In genomic region chr6:148986003-148986402, GRCm38 (mm10) we compare ENCODE assay signal across 28 mouse cellular contexts. TPM values are rescaled to one million over a fixed set of nuclear protein-coding genes. Genes with fewer than 3 reads are reported as not detected.
DNase-seq lines count a peak whose midpoint lies in the region; ATAC-seq lines count a peak whose summit lies in the region.
"Had no signal": no experiment of that assay in that cellular context is flagged by ENCODE, and none has a peak within 500 bp of the region (broad histone marks: within the 10 kb centered on the region; RNA-seq: fewer than 3 reads in every experiment).

No protein-coding gene starts in this region.

- no peak overlapping the region for H3K27ac ChIP-seq in hindbrain, embryonic 13.5 days
- no peak overlapping the region for H3K27ac ChIP-seq in kidney, embryonic 14.5 days (ENCODE audit: low read depth, low read length)
- H3K27ac ChIP-seq in hindbrain, embryonic 14.5 days: no peak overlapping the region
- H3K27ac ChIP-seq: embryonic facial prominence, embryonic 12.5 days; forebrain, embryonic 12.5 days; heart, adult 2 months; heart, embryonic 13.5 days; hindbrain, embryonic 15.5 days; liver, embryonic 15.5 days; midbrain, embryonic 13.5 days; neural tube, embryonic 12.5 days had no signal

- H3K36me3 ChIP-seq in hindbrain, embryonic 13.5 days: peaks cover 6% of the 10 kb centered on the region
- H3K36me3 ChIP-seq in kidney, embryonic 14.5 days (ENCODE audit: control insufficient read depth, insufficient read depth, low read length): no peaks in the 10 kb centered on the region
- peaks cover 6% of the 10 kb centered on the region; the same call in 1 of the 2 replicates for H3K36me3 ChIP-seq in hindbrain, embryonic 14.5 days (replicated peaks; ENCODE audit: control insufficient read depth, insufficient read depth)
- H3K36me3 ChIP-seq: embryonic facial prominence, embryonic 12.5 days; forebrain, embryonic 12.5 days; G1E; liver, embryonic 15.5 days had no signal

- H3K27me3 ChIP-seq in hindbrain, embryonic 13.5 days: no peaks in the 10 kb centered on the region
- H3K27me3 ChIP-seq in kidney, embryonic 14.5 days (ENCODE audit: control insufficient read depth, insufficient read depth, low read length): no peaks in the 10 kb centered on the region
- no peaks in the 10 kb centered on the region for H3K27me3 ChIP-seq in hindbrain, embryonic 14.5 days (ENCODE audit: control insufficient read depth, insufficient read depth, low read length)
- H3K27me3 ChIP-seq: embryonic facial prominence, embryonic 12.5 days; forebrain, embryonic 12.5 days; heart, embryonic 13.5 days; hindbrain, embryonic 15.5 days; liver, embryonic 15.5 days; midbrain, embryonic 13.5 days; neural tube, embryonic 12.5 days; Patski had no signal

- no peak overlapping the region for H3K4me2 ChIP-seq in hindbrain, embryonic 13.5 days
- H3K4me2 ChIP-seq in kidney, embryonic 14.5 days (replicated peaks; ENCODE audit: low read depth, low read length): no peak overlapping the region
- no peak overlapping the region for H3K4me2 ChIP-seq in hindbrain, embryonic 14.5 days (replicated peaks)
- H3K4me2 ChIP-seq: embryonic facial prominence, embryonic 12.5 days; forebrain, embryonic 12.5 days; heart, embryonic 13.5 days; hindbrain, embryonic 15.5 days; liver, embryonic 15.5 days; midbrain, embryonic 13.5 days; neural tube, embryonic 12.5 days had no signal

- no peak overlapping the region for H3K4me3 ChIP-seq in hindbrain, embryonic 13.5 days
- no peak overlapping the region for H3K4me3 ChIP-seq in kidney, embryonic 14.5 days (ENCODE audit: low read length)
- no peak overlapping the region for H3K4me3 ChIP-seq in hindbrain, embryonic 14.5 days (replicated peaks; ENCODE audit: low read length)
- H3K4me3 ChIP-seq: embryonic facial prominence, embryonic 12.5 days; forebrain, embryonic 12.5 days; heart, adult 2 months; heart, embryonic 13.5 days; hindbrain, embryonic 15.5 days; liver, embryonic 15.5 days; midbrain, embryonic 13.5 days; neural tube, embryonic 12.5 days had no signal

- no peaks in the 10 kb centered on the region for H3K4me1 ChIP-seq in hindbrain, embryonic 13.5 days (replicated peaks)
- H3K4me1 ChIP-seq in kidney, embryonic 14.5 days (ENCODE audit: control insufficient read depth, insufficient read depth, low read length): no peaks in the 10 kb centered on the region
- no peaks in the 10 kb centered on the region for H3K4me1 ChIP-seq in hindbrain, embryonic 14.5 days (replicated peaks; ENCODE audit: control insufficient read depth, insufficient read depth, low read length)
- H3K4me1 ChIP-seq: embryonic facial prominence, embryonic 12.5 days; forebrain, embryonic 12.5 days; heart, embryonic 13.5 days; hindbrain, embryonic 15.5 days; liver, embryonic 15.5 days; midbrain, embryonic 13.5 days; neural tube, embryonic 12.5 days had no signal

- WGBS in hindbrain, embryonic 13.5 days: 91% methylated on average over 4 of the region's 4 CpGs
- 85% methylated on average over 4 of the region's 4 CpGs for WGBS in kidney, embryonic 14.5 days
- 94% methylated on average over 4 of the region's 4 CpGs for WGBS in hindbrain, embryonic 14.5 days

- ATAC-seq in hematopoietic stem cell, adult 5-6 weeks (replicated peaks in 1 of 2; ENCODE audit: insufficient read depth in 1 of 2, low FRiP score in 2 of 2, low TSS enrichment in 1 of 2, low read depth in 1 of 2, poor library complexity in 2 of 2, severe bottlenecking in 2 of 2): peak; percentile 44 to 66; a peak in 3 of 4 replicates
- ATAC-seq in hindbrain, embryonic 13.5 days (ENCODE audit: low FRiP score): no peak
- no peak for ATAC-seq in kidney, embryonic 14.5 days (ENCODE audit: low FRiP score, low TSS enrichment)
- no peak for ATAC-seq in hindbrain, embryonic 14.5 days (ENCODE audit: low FRiP score)
- ATAC-seq: activated CD4-positive, CD25-positive, alpha-beta regulatory T cell, adult 4 months; midbrain, embryonic 13.5 days; Patski had no signal

- no peak overlapping the region for H3K9ac ChIP-seq in hindbrain, embryonic 13.5 days
- H3K9ac ChIP-seq in kidney, embryonic 14.5 days (ENCODE audit: low read depth, low read length): no peak overlapping the region
- H3K9ac ChIP-seq in hindbrain, embryonic 14.5 days: no peak overlapping the region
- H3K9ac ChIP-seq: embryonic facial prominence, embryonic 12.5 days; forebrain, embryonic 12.5 days; heart, embryonic 13.5 days; hindbrain, embryonic 15.5 days; liver, embryonic 15.5 days; midbrain, embryonic 13.5 days; neural tube, embryonic 12.5 days had no signal

- no peaks in the 10 kb centered on the region for H3K9me3 ChIP-seq in hindbrain, embryonic 13.5 days
- no peaks in the 10 kb centered on the region for H3K9me3 ChIP-seq in kidney, embryonic 14.5 days (ENCODE audit: control insufficient read depth, low read length)
- H3K9me3 ChIP-seq in hindbrain, embryonic 14.5 days (ENCODE audit: control insufficient read depth, low read length): no peaks in the 10 kb centered on the region
- H3K9me3 ChIP-seq: embryonic facial prominence, embryonic 12.5 days; forebrain, embryonic 12.5 days; G1E; heart, embryonic 13.5 days; hindbrain, embryonic 15.5 days; liver, embryonic 15.5 days; midbrain, embryonic 13.5 days; neural tube, embryonic 12.5 days had no signal

- DNase-seq in spleen, adult 12 weeks (ENCODE audit: low spot score): peak; percentile 2
- DNase-seq in spleen, postnatal 4 days (ENCODE audit: low spot score in 2 of 2): no peak
- DNase-seq in ES-CJ7 (ENCODE audit: low read depth, low spot score): peak; percentile 63
- peak; percentile 41 to 54 for DNase-seq in spleen, postnatal 36 days (ENCODE audit: low spot score in 2 of 2)
- DNase-seq in hindbrain, embryonic 14.5 days (ENCODE audit: low spot score): no peak
- DNase-seq: adrenal gland, adult 8-10 months; cerebellum, adult 11-12 months; cerebellum, postnatal 10 days; gastrocnemius, postnatal 10 days; heart, adult 2 months; kidney, adult 8-10 months; kidney, postnatal 14 days; lung, postnatal 10 days; retina, postnatal 1 day; right cerebral cortex, postnatal 25 days had no signal

RNA-seq across cellular contexts. Expression of gene Sinhcaf, which starts 39.7 kb away (rescaled TPM):
- total RNA-seq in hematopoietic stem cell, adult 5-6 weeks (2017): 137 and 180 TPM in 2 replicates
- polyA plus RNA-seq in hindbrain, embryonic 13.5 days (2015; fragmentation: Nextera tagmentation; extraction: Ambion mirVana): 103 and 104 TPM in 2 replicates
- 146 and 181 TPM in 2 replicates for polyA plus RNA-seq in kidney, embryonic 14.5 days (2014; fragmentation: Nextera tagmentation; extraction: Ambion mirVana)
- polyA plus RNA-seq in hindbrain, embryonic 14.5 days (2014; fragmentation: Nextera tagmentation; extraction: Ambion mirVana): 45.6 and 48.1 TPM in 2 replicates

Comparison
In these comparisons a context has a peak if more than half of its experiments do, and no peak if none do; other contexts are left out.
1. DNase-seq: peak in spleen, adult 12 weeks (single experiment), ES-CJ7 (single experiment) and spleen, postnatal 36 days (2 of 2); none in spleen, postnatal 4 days (0 of 2) and hindbrain, embryonic 14.5 days (single experiment).
2. ATAC-seq: peak in hematopoietic stem cell, adult 5-6 weeks (2 of 2); none in hindbrain, embryonic 13.5 days (single experiment), kidney, embryonic 14.5 days (single experiment) and hindbrain, embryonic 14.5 days (single experiment).